Mouse (Mus musculus): ENCODE measurements around the gene Myo18a. TPM values are rescaled to one million over a fixed set of nuclear protein-coding genes. Genes with fewer than 3 reads are reported as not detected.

Myo18a gene
- polyA plus RNA-seq, 1 experiment from 2014 or later: 154 TPM

DNA sequence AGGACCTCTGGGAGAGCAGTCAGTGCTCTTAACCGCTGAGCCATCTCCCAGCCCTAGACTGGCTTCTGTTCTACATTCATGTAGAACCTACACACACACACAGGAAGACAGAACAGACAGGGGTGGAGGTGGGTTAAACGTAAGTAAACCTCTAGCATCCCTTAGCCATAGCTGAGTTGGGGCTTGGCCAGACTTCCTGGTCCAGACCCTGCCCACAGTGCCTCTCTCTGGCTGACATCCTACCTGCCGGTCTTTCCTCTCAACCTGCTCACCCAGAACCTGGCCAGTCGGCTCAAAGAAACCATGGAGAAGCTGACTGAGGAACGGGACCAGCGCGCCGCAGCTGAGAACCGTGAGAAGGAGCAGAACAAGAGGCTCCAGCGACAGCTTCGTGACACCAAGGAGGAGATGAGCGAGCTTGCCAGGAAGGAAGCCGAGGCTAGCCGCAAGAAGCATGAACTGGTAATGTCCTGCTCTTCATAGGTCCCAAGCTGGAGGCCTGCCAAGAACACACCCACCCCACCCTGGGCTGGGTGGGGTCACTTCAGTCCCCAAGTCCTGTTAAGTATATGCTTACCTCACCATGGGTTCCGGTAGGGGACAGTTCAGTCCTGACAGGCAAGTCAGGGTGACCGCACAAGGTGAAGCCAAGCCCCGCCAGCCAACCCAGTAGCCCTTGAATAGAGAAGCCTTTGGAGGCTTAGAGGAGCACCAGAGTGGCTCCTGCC is 90.1 kb downstream of the Myo18a start:
- ATAC-seq (ENCODE audit: insufficient number of reproducible peaks, low FRiP score): 0 out of 2 replicates have a peak, but pooled peaks have one; percentile 26
- H3K36me3 ChIP-seq: peaks cover 97% of the 10 kb centered on the region
- no peak overlapping the region for H3K9ac ChIP-seq
- 88% methylated on average over 17 of the region's 17 CpGs for WGBS
- H3K9me3 ChIP-seq (replicated peaks): no peaks in the 10 kb centered on the region
- H3K27me3 ChIP-seq (replicated peaks): no peaks in the 10 kb centered on the region
- H3K4me1 ChIP-seq (replicated peaks): peaks cover 16% of the 10 kb centered on the region
- no peak overlapping the region for H3K4me3 ChIP-seq
- no peak overlapping the region for H3K27ac ChIP-seq (ENCODE audit: poor library complexity, severe bottlenecking)
- no peak overlapping the region for H3K4me2 ChIP-seq

DNA sequence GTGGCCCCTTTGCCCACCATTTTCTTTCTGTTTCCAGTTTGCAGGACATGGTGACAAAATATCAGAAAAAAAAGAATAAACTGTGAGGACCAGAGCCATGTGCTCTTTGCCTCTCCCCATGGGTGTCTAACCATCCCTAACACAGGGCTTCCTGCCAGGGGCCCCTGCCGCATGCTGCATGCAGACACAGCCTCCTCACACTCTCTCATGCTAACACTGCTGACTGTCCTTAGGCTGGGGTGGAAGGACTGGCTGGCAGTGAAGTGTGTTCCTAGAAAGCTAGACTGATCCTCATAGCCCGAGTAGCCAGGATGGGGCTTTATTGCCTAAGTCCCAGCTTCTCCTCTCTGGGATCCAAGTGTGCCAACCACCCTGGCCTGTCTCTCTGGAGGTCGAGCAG is 91.6 kb downstream of the Myo18a start:
- Histone ChIP-seq H3K9me3 (replicated peaks) (no peaks in the 10 kb centered on the region), H3K36me3 (peaks cover 97% of the 10 kb centered on the region), H3K27me3 (replicated peaks) (no peaks in the 10 kb centered on the region), H3K4me2 (no peak overlapping the region), H3K4me1 (replicated peaks) (peaks cover 16% of the 10 kb centered on the region), H3K27ac (ENCODE audit: poor library complexity, severe bottlenecking) (no peak overlapping the region), H3K9ac (no peak overlapping the region), H3K4me3 (no peak overlapping the region)
- WGBS: 43% methylated on average over 3 of the region's 3 CpGs
- no peak for ATAC-seq (ENCODE audit: insufficient number of reproducible peaks, low FRiP score)

DNA sequence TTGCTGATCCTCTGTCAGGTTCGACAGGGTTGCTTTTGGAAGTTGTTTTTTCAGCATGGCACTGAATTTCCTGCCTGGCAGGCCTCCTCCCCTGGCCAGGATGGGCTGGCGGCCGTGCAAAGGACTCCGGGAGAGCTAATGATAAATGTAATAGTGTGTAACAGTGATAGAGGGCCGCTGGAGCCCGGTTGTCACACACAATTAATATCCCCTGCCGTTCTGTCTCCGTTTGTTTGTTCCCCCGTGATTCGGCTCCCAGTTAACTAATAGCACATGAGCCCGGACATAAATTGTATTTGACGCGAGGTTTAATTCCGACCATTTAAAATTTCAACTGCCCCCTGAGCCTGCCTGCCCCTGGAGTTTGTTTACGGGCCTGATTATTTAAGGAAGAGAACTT is 92.3 kb downstream of the Myo18a start:
- 56% methylated on average over 15 of the region's 15 CpGs for WGBS
- H3K9ac ChIP-seq: no peak overlapping the region

DNA sequence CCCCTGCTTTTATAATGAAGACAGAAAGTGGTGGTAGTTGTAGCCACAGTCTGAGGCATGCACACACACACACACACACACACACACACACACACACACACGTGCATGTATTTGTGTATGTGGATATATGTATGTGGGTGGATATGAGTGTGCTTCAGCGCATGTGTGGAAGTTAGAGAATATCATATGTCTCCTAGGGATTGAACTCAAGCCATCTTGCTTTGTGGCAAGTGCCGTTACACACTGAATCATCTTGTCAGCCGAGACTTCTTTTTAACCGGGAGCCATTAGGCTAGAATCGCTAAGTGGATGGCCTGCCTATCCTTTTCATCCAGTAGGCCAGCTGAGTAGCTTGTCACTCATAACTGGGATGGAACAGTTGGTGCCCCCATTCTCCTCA is 94.0 kb downstream of the Myo18a start:
- Histone ChIP-seq H3K4me1 (replicated peaks) (no peaks in the 10 kb centered on the region), H3K36me3 (peaks cover 96% of the 10 kb centered on the region), H3K4me2 (no peak overlapping the region), H3K4me3 (no peak overlapping the region), H3K9me3 (replicated peaks) (no peaks in the 10 kb centered on the region), H3K27me3 (replicated peaks) (no peaks in the 10 kb centered on the region), H3K27ac (ENCODE audit: poor library complexity, severe bottlenecking) (no peak overlapping the region), H3K9ac (no peak overlapping the region)
- ATAC-seq (ENCODE audit: insufficient number of reproducible peaks, low FRiP score): no peak
- 91% methylated on average over 6 of the region's 6 CpGs for WGBS

More for the DNA sequence above, 92.3 kb downstream of the Myo18a start:
- no peaks in the 10 kb centered on the region for H3K9me3 ChIP-seq (replicated peaks)
- H3K4me1 ChIP-seq (replicated peaks): peaks cover 11% of the 10 kb centered on the region
- H3K4me2 ChIP-seq: no peak overlapping the region
- ATAC-seq (ENCODE audit: insufficient number of reproducible peaks, low FRiP score): no peak
- no peaks in the 10 kb centered on the region for H3K27me3 ChIP-seq (replicated peaks)
- no peak overlapping the region for H3K27ac ChIP-seq (ENCODE audit: poor library complexity, severe bottlenecking)
- peaks cover 97% of the 10 kb centered on the region for H3K36me3 ChIP-seq
- no peak overlapping the region for H3K4me3 ChIP-seq

DNA sequence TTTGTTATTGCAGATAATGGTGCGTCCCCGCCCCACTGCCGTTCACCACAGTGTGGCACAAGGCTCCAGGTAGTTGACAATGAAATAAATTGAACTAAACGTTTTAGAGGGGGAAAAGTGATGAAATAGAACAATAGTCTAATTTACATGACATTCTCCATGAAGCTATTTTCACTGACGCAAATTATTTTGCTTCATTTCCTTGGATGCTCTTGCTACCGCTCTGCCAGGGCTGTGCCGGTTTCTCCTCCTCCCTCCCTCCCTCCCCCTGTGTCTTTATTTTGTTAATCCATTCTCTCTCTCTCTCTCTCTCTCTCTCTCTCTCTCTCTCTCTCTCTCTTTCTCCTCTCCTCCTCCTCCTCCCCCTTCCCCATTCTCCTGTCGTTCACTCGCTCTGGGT is 95.5 kb downstream of the Myo18a start:
- no peaks in the 10 kb centered on the region for H3K9me3 ChIP-seq (replicated peaks)
- no peak overlapping the region for H3K4me2 ChIP-seq
- H3K27ac ChIP-seq (ENCODE audit: poor library complexity, severe bottlenecking): no peak overlapping the region
- no peaks in the 10 kb centered on the region for H3K4me1 ChIP-seq (replicated peaks)
- 66% methylated on average over 9 of the region's 9 CpGs for WGBS
- no peaks in the 10 kb centered on the region for H3K27me3 ChIP-seq (replicated peaks)
- H3K9ac ChIP-seq: no peak overlapping the region
- peaks cover 96% of the 10 kb centered on the region for H3K36me3 ChIP-seq
- no peak for ATAC-seq (ENCODE audit: insufficient number of reproducible peaks, low FRiP score)
- no peak overlapping the region for H3K4me3 ChIP-seq

DNA sequence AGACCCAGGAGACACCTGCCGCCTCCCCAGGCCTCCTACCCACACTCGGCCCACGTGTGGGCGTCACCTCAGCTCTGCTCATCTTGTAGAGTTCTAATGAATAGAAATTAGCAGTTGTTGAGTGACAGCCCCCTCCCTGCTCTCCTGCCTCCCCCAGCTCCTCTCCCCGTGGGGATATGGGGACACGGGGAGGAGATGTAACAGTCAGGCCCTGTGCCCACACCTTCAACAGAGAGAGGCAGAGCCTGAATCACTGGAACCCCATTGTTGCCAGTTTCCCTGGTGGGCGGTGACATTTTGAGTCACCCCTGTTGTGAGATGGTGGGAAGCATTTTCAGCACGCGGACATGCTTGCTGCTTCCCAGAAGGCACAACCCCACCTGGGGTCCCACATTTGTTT is 97.9 kb downstream of the Myo18a start:
- Histone ChIP-seq H3K9me3 (replicated peaks) (no peaks in the 10 kb centered on the region), H3K27ac (ENCODE audit: poor library complexity, severe bottlenecking) (no peak overlapping the region), H3K4me3 (no peak overlapping the region), H3K36me3 (peaks cover 96% of the 10 kb centered on the region), H3K9ac (no peak overlapping the region), H3K4me1 (replicated peaks) (no peaks in the 10 kb centered on the region), H3K27me3 (replicated peaks) (no peaks in the 10 kb centered on the region), H3K4me2 (no peak overlapping the region)
- no peak for ATAC-seq (ENCODE audit: insufficient number of reproducible peaks, low FRiP score)
- 73% methylated on average over 9 of the region's 9 CpGs for whole genome bisulfite sequencing

DNA sequence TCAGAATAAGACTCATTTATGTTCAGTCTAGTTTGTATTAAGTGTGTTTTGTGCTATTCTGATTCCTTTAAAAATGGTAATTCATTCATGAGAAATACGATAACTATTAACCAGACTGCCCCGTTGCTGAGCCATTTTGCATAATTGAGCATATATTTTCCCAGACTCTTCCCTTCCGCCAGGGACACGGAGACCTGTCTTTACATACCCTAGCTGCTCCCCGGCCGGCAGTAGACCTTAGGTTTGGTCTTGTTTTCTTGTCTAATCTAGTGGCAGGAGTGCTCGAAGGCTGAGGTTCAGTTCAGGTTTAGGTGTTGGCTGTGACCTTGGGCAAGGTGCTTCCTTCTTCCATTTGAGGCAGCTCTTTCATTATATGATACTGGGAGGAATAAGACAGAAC is 99.8 kb downstream of the Myo18a start:
- peaks cover 89% of the 10 kb centered on the region for H3K36me3 ChIP-seq
- H3K9me3 ChIP-seq (replicated peaks): no peaks in the 10 kb centered on the region
- 84% methylated on average over 7 of the region's 7 CpGs for WGBS
- H3K4me2 ChIP-seq: no peak overlapping the region
- no peak for ATAC-seq (ENCODE audit: insufficient number of reproducible peaks, low FRiP score)
- H3K27ac ChIP-seq (ENCODE audit: poor library complexity, severe bottlenecking): no peak overlapping the region
- no peak overlapping the region for H3K4me3 ChIP-seq
- peaks cover 12% of the 10 kb centered on the region for H3K4me1 ChIP-seq (replicated peaks)
- no peaks in the 10 kb centered on the region for H3K27me3 ChIP-seq (replicated peaks)
- H3K9ac ChIP-seq: no peak overlapping the region

DNA sequence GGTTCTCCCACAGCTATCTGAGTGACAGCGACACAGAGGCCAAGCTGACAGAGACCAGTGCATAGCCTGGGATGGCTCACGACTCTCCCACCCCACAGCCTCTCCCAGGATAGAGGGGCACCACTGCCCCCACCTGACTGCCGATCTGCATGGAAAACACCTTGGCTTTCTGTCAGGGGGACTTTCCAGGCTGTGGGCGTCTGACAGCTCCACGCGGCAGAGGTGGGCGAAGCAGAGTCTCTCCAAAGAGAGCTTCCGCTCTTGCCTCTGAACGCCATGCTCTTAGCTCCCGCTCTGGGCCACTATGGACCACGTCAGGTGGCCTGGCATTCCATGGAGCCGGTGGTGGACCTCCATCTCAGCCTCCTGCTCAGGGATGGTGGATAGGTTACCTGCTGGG is 101.7 kb downstream of the Myo18a start:
- Histone ChIP-seq H3K27ac (ENCODE audit: poor library complexity, severe bottlenecking) (no peak overlapping the region), H3K36me3 (peaks cover 71% of the 10 kb centered on the region), H3K9me3 (replicated peaks) (no peaks in the 10 kb centered on the region), H3K4me1 (replicated peaks) (peaks cover 18% of the 10 kb centered on the region), H3K4me2 (no peak overlapping the region), H3K9ac (no peak overlapping the region), H3K4me3 (no peak overlapping the region), H3K27me3 (replicated peaks) (no peaks in the 10 kb centered on the region)
- no peak for ATAC-seq (ENCODE audit: insufficient number of reproducible peaks, low FRiP score)
- 60% methylated on average over 12 of the region's 12 CpGs for WGBS

DNA sequence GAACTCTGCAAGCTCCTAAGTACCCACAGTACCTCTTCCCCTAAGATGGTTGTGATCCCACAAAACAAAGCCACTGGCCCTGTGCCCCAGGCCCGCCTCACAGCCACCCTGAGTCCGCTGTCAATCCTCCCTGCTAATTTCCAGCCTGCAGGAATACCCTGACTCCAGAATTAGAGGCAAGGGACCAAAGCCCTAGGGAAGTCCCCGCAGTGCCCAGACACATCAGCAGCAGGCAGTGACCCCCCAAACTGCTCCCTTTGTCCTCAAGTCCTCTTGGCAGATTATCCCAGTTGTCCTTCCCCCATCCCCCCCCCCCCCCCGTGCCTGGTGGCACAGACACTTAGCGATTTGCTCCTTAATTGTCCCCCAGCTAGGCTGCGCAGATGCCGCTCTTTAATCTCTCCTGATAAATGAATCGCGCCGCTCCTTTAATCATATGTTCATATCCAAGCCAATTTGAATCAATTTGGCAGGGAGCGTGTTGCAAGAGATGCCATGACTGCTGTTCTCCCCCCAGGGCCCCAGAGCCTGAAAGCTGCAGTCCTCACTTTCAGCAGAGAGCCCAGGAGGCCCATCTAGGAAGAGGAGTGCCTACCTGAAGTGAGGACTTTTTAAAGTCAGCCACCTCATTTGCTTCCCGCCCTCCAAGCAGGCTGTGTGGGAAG is 104.5 kb downstream of the Myo18a start:
- 34% methylated on average over 10 of the region's 12 CpGs for WGBS
- no peaks in the 10 kb centered on the region for H3K27me3 ChIP-seq (replicated peaks)
- H3K36me3 ChIP-seq: peaks cover 44% of the 10 kb centered on the region
- no peak for ATAC-seq (ENCODE audit: insufficient number of reproducible peaks, low FRiP score)
- peak overlapping the region; percentile 11; the same call in 1 of the 2 replicates for H3K9ac ChIP-seq
- no peak overlapping the region for H3K4me2 ChIP-seq
- no peak overlapping the region for H3K27ac ChIP-seq (ENCODE audit: poor library complexity, severe bottlenecking)
- no peaks in the 10 kb centered on the region for H3K9me3 ChIP-seq (replicated peaks)
- no peak overlapping the region for H3K4me3 ChIP-seq
- peaks cover 35% of the 10 kb centered on the region for H3K4me1 ChIP-seq (replicated peaks)

DNA sequence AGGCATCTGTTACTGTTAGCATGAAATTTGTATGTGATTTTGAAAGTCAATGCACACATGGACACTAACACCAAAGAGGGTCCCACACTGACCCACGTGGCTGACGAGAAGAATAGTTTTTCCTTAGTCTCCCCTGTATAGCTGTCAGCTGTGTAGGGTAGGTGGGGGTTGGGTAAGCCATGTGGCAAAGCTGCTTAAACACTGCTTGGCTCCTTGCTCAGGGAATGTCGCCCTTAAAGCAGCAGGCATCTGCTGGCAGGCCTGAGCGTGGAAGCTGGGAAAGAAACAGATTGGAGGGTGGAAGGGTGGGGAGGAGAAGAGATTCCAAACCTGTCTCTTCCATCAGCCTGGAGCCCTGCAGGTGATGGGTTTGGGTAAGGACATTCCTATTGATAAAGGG is 108.4 kb downstream of the Myo18a start:
- H3K9ac ChIP-seq: no peak overlapping the region
- H3K36me3 ChIP-seq: peaks cover 8% of the 10 kb centered on the region
- peaks cover 57% of the 10 kb centered on the region for H3K4me1 ChIP-seq (replicated peaks)
- no peak overlapping the region for H3K4me2 ChIP-seq
- H3K27me3 ChIP-seq (replicated peaks): no peaks in the 10 kb centered on the region
- no peak overlapping the region for H3K27ac ChIP-seq (ENCODE audit: poor library complexity, severe bottlenecking)
- 23% methylated on average over 4 of the region's 4 CpGs for WGBS
- H3K4me3 ChIP-seq: no peak overlapping the region
- no peaks in the 10 kb centered on the region for H3K9me3 ChIP-seq (replicated peaks)
- ATAC-seq (ENCODE audit: insufficient number of reproducible peaks, low FRiP score): no peak

DNA sequence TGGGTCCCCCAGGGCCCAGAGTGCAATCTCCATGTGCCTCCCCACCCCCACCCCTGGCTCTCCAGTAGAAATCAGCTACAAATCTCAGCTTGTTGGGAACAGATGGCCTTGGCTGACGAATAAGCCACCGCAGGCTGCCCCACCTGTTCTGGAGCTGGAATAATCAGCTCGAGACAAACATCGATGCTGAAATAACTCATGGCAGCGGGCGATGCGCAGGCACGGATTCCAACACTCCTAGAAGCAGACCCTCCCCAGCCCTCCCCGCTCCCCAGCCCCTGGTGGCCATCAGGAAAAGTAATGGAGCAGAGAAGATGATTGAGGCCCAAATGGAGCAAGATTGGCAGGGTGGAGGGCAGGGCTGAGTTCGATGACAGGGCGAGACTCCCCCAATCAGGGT is 109.2 kb downstream of the Myo18a start:
- Histone ChIP-seq H3K36me3 (0 out of 2 replicates have a peak, but pooled peaks cover under 1% of the 10 kb centered on the region), H3K27ac (ENCODE audit: poor library complexity, severe bottlenecking) (0 out of 2 replicates have a peak overlapping the region, but pooled peaks have one; percentile 6), H3K4me2 (peak overlapping the region; percentile 61), H3K9me3 (replicated peaks) (no peaks in the 10 kb centered on the region), H3K4me3 (peak overlapping the region; percentile 13), H3K9ac (peak overlapping the region; percentile 56; the same call in 1 of the 2 replicates), H3K27me3 (replicated peaks) (no peaks in the 10 kb centered on the region), H3K4me1 (replicated peaks) (peaks cover 60% of the 10 kb centered on the region)
- WGBS: 4% methylated on average over 11 of the region's 11 CpGs
- ATAC-seq (ENCODE audit: insufficient number of reproducible peaks, low FRiP score): no peak
